Mouse (Mus musculus) hindbrain, embryonic 12.5 days (tissue): ENCODE results near the gene Tmem237. TPM values are rescaled to one million over a fixed set of nuclear protein-coding genes. Genes with fewer than 3 reads are reported as not detected.

Source experiments
- ATAC-seq: fragments of 200-750 bp; cut with Nextera tagmentation; 2 replicates; pipeline ENCODE4 v1.8.0; 2017; ENCODE audit warnings: moderate TSS enrichment; ENCODE audit not compliant: low FRiP score
- H3K27ac ChIP-seq: fragments of 300-500 bp; sonication (generic); 2 replicates; pipeline ENCODE4 v1.5.1; 2016; ENCODE audit warnings: mild to moderate bottlenecking
- H3K27me3 ChIP-seq: fragments of 300-500 bp; sonication (generic); 2 replicates; pipeline ENCODE4 v1.6.1; 2016; ENCODE audit warnings: mild to moderate bottlenecking
- H3K36me3 ChIP-seq: fragments of 300-500 bp; sonication (generic); 2 replicates; pipeline ENCODE4 v1.6.1; 2016; ENCODE audit warnings: mild to moderate bottlenecking
- H3K4me1 ChIP-seq: fragments of 300-500 bp; sonication (generic); 2 replicates; pipeline ENCODE4 v1.6.1; 2016
- H3K4me2 ChIP-seq: fragments of 300-500 bp; sonication (generic); replicated peaks from 2 replicates; pipeline ENCODE4 v1.6.1; 2016; ENCODE audit warnings: mild to moderate bottlenecking
- H3K4me3 ChIP-seq: fragments of 300-500 bp; sonication (generic); 2 replicates; pipeline ENCODE4 v1.5.1; 2016; ENCODE audit warnings: mild to moderate bottlenecking
- H3K9ac ChIP-seq: fragments of 300-500 bp; sonication (generic); 2 replicates; pipeline ENCODE4 v1.6.1; 2016; ENCODE audit warnings: mild to moderate bottlenecking, moderate library complexity
- H3K9me3 ChIP-seq: fragments of 300-500 bp; sonication (generic); replicated peaks from 2 replicates; pipeline ENCODE4 v1.6.1; 2016; ENCODE audit warnings: mild to moderate bottlenecking
- WGBS: fragments of 180-500 bp; shearing (Covaris S2); methylation state at CpG from one replicate; pipeline ENCODE4 v1.1.7; 2016; 5-methylcytosine and 5-hydroxymethylcytosine counted together
- polyA plus RNA-seq: library from polyadenylated mRNA; unstranded; fragments of >200 nt; fragmentation: Nextera tagmentation; extraction: Ambion mirVana; gene quantifications from 2 replicates; pipeline ENCODE4 v1.2.1, GENCODE M21; 2016

The Tmem237 gene
- polyA plus RNA-seq: 39.9 and 44.1 TPM in 2 replicates

- no peaks in the 10 kb centered on the region for H3K9me3 ChIP-seq
- H3K4me2 ChIP-seq: peak within 1 kb of the TSS; percentile 89
- H3K27ac ChIP-seq: peak within 1 kb of the TSS; percentile 93
- WGBS: under 1% methylated on average over 74 of the region's 74 CpGs
- H3K4me3 ChIP-seq: peak within 1 kb of the TSS; percentile 54
- peaks cover 9% of the 10 kb centered on the region; the same call in 1 of the 2 replicates for H3K4me1 ChIP-seq
- peak; percentile 99 for ATAC-seq
- peak within 1 kb of the TSS; percentile 90 for H3K9ac ChIP-seq
- H3K36me3 ChIP-seq: peaks cover 6% of the 10 kb centered on the region
- H3K27me3 ChIP-seq: no peaks in the 10 kb centered on the region
These were observed at the start of gene Tmem237 for GRCm38 (mm10) chr1:59119720-59120457. TSS of gene Tmem237 (minus strand) at chr1:59120408.

GRCm38 (mm10) chr1:59169586-59169985, 49.4 kb upstream of the Tmem237 start:
- no peak overlapping the region for H3K9ac ChIP-seq
- H3K4me2 ChIP-seq: no peak overlapping the region
- H3K4me3 ChIP-seq: no peak overlapping the region
- H3K4me1 ChIP-seq: no peaks in the 10 kb centered on the region
- no peak overlapping the region for H3K27ac ChIP-seq
- no peaks in the 10 kb centered on the region for H3K27me3 ChIP-seq
- no peaks in the 10 kb centered on the region for H3K9me3 ChIP-seq
- peaks cover 56% of the 10 kb centered on the region for H3K36me3 ChIP-seq
- WGBS: 93% methylated on average over 6 of the region's 6 CpGs
- no peak for ATAC-seq

- H3K4me1 ChIP-seq: no peaks in the 10 kb centered on the region
- no peak overlapping the region for H3K4me2 ChIP-seq
- no peaks in the 10 kb centered on the region for H3K9me3 ChIP-seq
- peaks cover 60% of the 10 kb centered on the region for H3K36me3 ChIP-seq
- H3K9ac ChIP-seq: no peak overlapping the region
- no peak overlapping the region for H3K27ac ChIP-seq
- ATAC-seq: no peak
- 90% methylated on average over 2 of the region's 2 CpGs for WGBS
- no peak overlapping the region for H3K4me3 ChIP-seq
- H3K27me3 ChIP-seq: no peaks in the 10 kb centered on the region
These were observed 48.3 kb upstream of the Tmem237 start for GRCm38 (mm10) chr1:59168556-59168955.

- no peaks in the 10 kb centered on the region for H3K9me3 ChIP-seq
- WGBS: 85% methylated on average over 4 of the region's 4 CpGs
- H3K27ac ChIP-seq: no peak overlapping the region
- H3K36me3 ChIP-seq: peaks cover 62% of the 10 kb centered on the region
- no peak overlapping the region for H3K9ac ChIP-seq
- no peak for ATAC-seq
- no peak overlapping the region for H3K4me3 ChIP-seq
- no peaks in the 10 kb centered on the region for H3K4me1 ChIP-seq
- H3K27me3 ChIP-seq: no peaks in the 10 kb centered on the region
- no peak overlapping the region for H3K4me2 ChIP-seq
These were observed 47.6 kb upstream of the Tmem237 start for GRCm38 (mm10) chr1:59167654-59168425.

GRCm38 (mm10) chr1:59166232-59166905, 46.2 kb upstream of the Tmem237 start:
- no peak for ATAC-seq
- Histone ChIP-seq H3K4me2 (no peak overlapping the region), H3K4me3 (no peak overlapping the region), H3K27me3 (no peaks in the 10 kb centered on the region), H3K27ac (no peak overlapping the region), H3K36me3 (peaks cover 58% of the 10 kb centered on the region), H3K4me1 (no peaks in the 10 kb centered on the region), H3K9ac (no peak overlapping the region), H3K9me3 (no peaks in the 10 kb centered on the region)
- WGBS: 91% methylated on average over 9 of the region's 9 CpGs

- Histone ChIP-seq H3K9ac (no peak overlapping the region), H3K27ac (no peak overlapping the region), H3K4me3 (no peak overlapping the region), H3K4me1 (no peaks in the 10 kb centered on the region), H3K4me2 (no peak overlapping the region), H3K36me3 (peaks cover 50% of the 10 kb centered on the region), H3K27me3 (no peaks in the 10 kb centered on the region), H3K9me3 (no peaks in the 10 kb centered on the region)
- ATAC-seq: no peak
- WGBS: 64% methylated on average over 5 of the region's 5 CpGs
These were observed 43.7 kb upstream of the Tmem237 start for GRCm38 (mm10) chr1:59163918-59164317.

- 60% methylated on average over 12 of the region's 12 CpGs for WGBS
- Histone ChIP-seq H3K4me3 (no peak within 1 kb of the TSS), H3K4me1 (no peaks in the 10 kb centered on the region), H3K27me3 (no peaks in the 10 kb centered on the region), H3K9me3 (no peaks in the 10 kb centered on the region), H3K9ac (no peak within 1 kb of the TSS), H3K4me2 (no peak within 1 kb of the TSS), H3K27ac (no peak within 1 kb of the TSS), H3K36me3 (peaks cover 48% of the 10 kb centered on the region)
- no peak for ATAC-seq
These were observed 42.8 kb upstream of the Tmem237 start, which contains the start of gene Mpp4 for GRCm38 (mm10) chr1:59163030-59163461. TSS of gene Mpp4 (minus strand) at chr1:59163389.

- H3K9me3 ChIP-seq: no peaks in the 10 kb centered on the region
- no peak overlapping the region for H3K4me2 ChIP-seq
- 44% methylated on average over 8 of the region's 8 CpGs for WGBS
- H3K4me1 ChIP-seq: no peaks in the 10 kb centered on the region
- no peaks in the 10 kb centered on the region for H3K27me3 ChIP-seq
- H3K4me3 ChIP-seq: no peak overlapping the region
- no peak overlapping the region for H3K27ac ChIP-seq
- peaks cover 42% of the 10 kb centered on the region for H3K36me3 ChIP-seq
- ATAC-seq: no peak
- H3K9ac ChIP-seq: no peak overlapping the region
These were observed 42.3 kb upstream of the Tmem237 start for GRCm38 (mm10) chr1:59162309-59163024.

- Histone ChIP-seq H3K4me1 (no peaks in the 10 kb centered on the region), H3K36me3 (peaks cover 32% of the 10 kb centered on the region), H3K4me3 (no peak overlapping the region), H3K9ac (no peak overlapping the region), H3K27me3 (no peaks in the 10 kb centered on the region), H3K4me2 (no peak overlapping the region), H3K9me3 (no peaks in the 10 kb centered on the region), H3K27ac (no peak overlapping the region)
- WGBS: 75% methylated on average over 6 of the region's 6 CpGs
- ATAC-seq: no peak
These were observed 41.2 kb upstream of the Tmem237 start for GRCm38 (mm10) chr1:59161396-59161795.

GRCm38 (mm10) chr1:59160871-59161270, 40.7 kb upstream of the Tmem237 start:
- no peaks in the 10 kb centered on the region for H3K27me3 ChIP-seq
- peaks cover 27% of the 10 kb centered on the region for H3K36me3 ChIP-seq
- H3K4me1 ChIP-seq: no peaks in the 10 kb centered on the region
- WGBS: 85% methylated on average over 6 of the region's 6 CpGs
- ATAC-seq: no peak
- no peak overlapping the region for H3K9ac ChIP-seq
- no peaks in the 10 kb centered on the region for H3K9me3 ChIP-seq
- H3K27ac ChIP-seq: no peak overlapping the region
- no peak overlapping the region for H3K4me3 ChIP-seq
- no peak overlapping the region for H3K4me2 ChIP-seq

GRCm38 (mm10) chr1:59159136-59159535, 38.9 kb upstream of the Tmem237 start:
- Histone ChIP-seq H3K4me3 (no peak overlapping the region), H3K27me3 (no peaks in the 10 kb centered on the region), H3K9ac (no peak overlapping the region), H3K9me3 (no peaks in the 10 kb centered on the region), H3K27ac (no peak overlapping the region), H3K4me1 (no peaks in the 10 kb centered on the region), H3K4me2 (no peak overlapping the region), H3K36me3 (peaks cover 20% of the 10 kb centered on the region)
- WGBS: 86% methylated on average over 3 of the region's 3 CpGs
- ATAC-seq: no peak

GRCm38 (mm10) chr1:59158498-59158897, 38.3 kb upstream of the Tmem237 start:
- Histone ChIP-seq H3K36me3 (peaks cover 15% of the 10 kb centered on the region), H3K4me1 (no peaks in the 10 kb centered on the region)
- WGBS: 75% methylated on average over 7 of the region's 7 CpGs

More at GRCm38 (mm10) chr1:59158498-59158897, 38.3 kb upstream of the Tmem237 start:
- Histone ChIP-seq H3K9ac (no peak overlapping the region), H3K4me2 (no peak overlapping the region), H3K9me3 (no peaks in the 10 kb centered on the region), H3K27me3 (no peaks in the 10 kb centered on the region), H3K27ac (no peak overlapping the region), H3K4me3 (no peak overlapping the region)
- ATAC-seq: no peak
